Mouse (Mus musculus) CH12.LX (cell line): ENCODE results near the gene Pde3a. TPM values are rescaled to one million over a fixed set of nuclear protein-coding genes. Genes with fewer than 3 reads are reported as not detected.

ENCODE experiments used
- DNase-seq: peaks from one replicate; pipeline ENCODE4 v3.0.0-alpha.2; 2013; ENCODE audit errors: extremely low read depth
- H3K27ac ChIP-seq: 2 replicates; pipeline ENCODE4 v1.5.1; 2012; ENCODE audit warnings: low read depth, mild to moderate bottlenecking, control low read depth, moderate library complexity; ENCODE audit not compliant: insufficient read depth
- H3K27me3 ChIP-seq: replicated peaks from 2 replicates; pipeline ENCODE3; 2012; ENCODE audit warnings: inconsistent platforms
- H3K36me3 ChIP-seq, 2 experiments: replicated peaks in 1 of 2; 2 replicates each; pipeline versions ENCODE3 to v1.6.1; 2012; ENCODE audit warnings: inconsistent platforms in 1 of 2, low read length in 1 of 2, mild to moderate bottlenecking in 1 of 2, mixed read lengths in 1 of 2, moderate library complexity in 1 of 2; ENCODE audit not compliant: control insufficient read depth in 1 of 2, insufficient read depth in 1 of 2
- H3K4me1 ChIP-seq, 2 experiments: 2 replicates each; pipeline ENCODE4 v1.6.1; 2012; ENCODE audit warnings: inconsistent platforms in 1 of 2, moderate library complexity in 1 of 2; ENCODE audit not compliant: insufficient read depth in 2 of 2, control insufficient read depth in 1 of 2
- H3K4me2 ChIP-seq: 2 replicates; pipeline ENCODE4 v1.6.1; 2012; ENCODE audit warnings: low read depth, mild to moderate bottlenecking, control low read depth; ENCODE audit not compliant: poor library complexity, insufficient read depth, severe bottlenecking
- H3K4me3 ChIP-seq, 3 experiments: fragments of 150-350 bp in 1 of 3; sonication (generic) in 1 of 3; replicated peaks in 1 of 3; 2 replicates each; pipeline versions ENCODE3 to v1.5.1; 2011 to 2012; ENCODE audit warnings: low read depth in 2 of 3, low read length in 2 of 3, mild to moderate bottlenecking in 2 of 3, moderate library complexity in 2 of 3, control low read depth in 1 of 3, improper control_type of control experiment in 1 of 3, inconsistent platforms in 1 of 3, mixed read lengths in 1 of 3; ENCODE audit not compliant: poor library complexity in 1 of 3
- H3K79me2 ChIP-seq: replicated peaks from 2 replicates; pipeline ENCODE4 v1.6.1; 2012; ENCODE audit warnings: mild to moderate bottlenecking, moderate library complexity; ENCODE audit not compliant: control insufficient read depth, poor library complexity, insufficient read depth, severe bottlenecking; ENCODE audit errors: extremely low read depth
- H3K9ac ChIP-seq: 2 replicates; pipeline ENCODE4 v1.6.1; 2012; ENCODE audit warnings: low read depth, mild to moderate bottlenecking, control low read depth, moderate library complexity; ENCODE audit not compliant: insufficient read depth
- H3K9me3 ChIP-seq: replicated peaks from 2 replicates; pipeline ENCODE3; 2012; ENCODE audit warnings: low read length, inconsistent platforms, mixed read lengths
- BHLHE40 ChIP-seq: IDR thresholded peaks from 2 replicates; pipeline ENCODE4 v1.6.1; 2011; ENCODE audit warnings: mild to moderate bottlenecking, low read depth, low read length, improper control_type of control experiment
- CHD1 ChIP-seq: IDR thresholded peaks from 2 replicates; pipeline ENCODE4 v1.6.1; 2012; ENCODE audit warnings: low read depth, low read length, improper control_type of control experiment, inconsistent platforms
- ETS1 ChIP-seq: conservative IDR thresholded peaks from 2 replicates; pipeline ENCODE4 v1.6.1; 2012; ENCODE audit warnings: low read depth, mild to moderate bottlenecking, inconsistent platforms, low read length, improper control_type of control experiment, moderate library complexity
- GABPA ChIP-seq: IDR thresholded peaks from 2 replicates; pipeline ENCODE4 v1.6.1; 2012; ENCODE audit warnings: low read depth, low read length, improper control_type of control experiment, inconsistent platforms; ENCODE audit not compliant: insufficient replicate concordance
- JUN ChIP-seq: IDR thresholded peaks from 2 replicates; pipeline ENCODE4 v1.6.1; 2011; ENCODE audit warnings: low read depth, mild to moderate bottlenecking, low read length, improper control_type of control experiment, moderate library complexity; ENCODE audit not compliant: insufficient read depth
- JUND ChIP-seq: conservative IDR thresholded peaks from 2 replicates; pipeline ENCODE4 v1.6.1; 2011; ENCODE audit warnings: low read depth, low read length, improper control_type of control experiment
- MEF2A ChIP-seq: IDR thresholded peaks from 2 replicates; pipeline ENCODE4 v1.6.1; 2014; ENCODE audit warnings: low read depth, mild to moderate bottlenecking, inconsistent platforms, low read length, improper control_type of control experiment, borderline replicate concordance
- PAX5 ChIP-seq: IDR thresholded peaks from 2 replicates; pipeline ENCODE4 v1.6.1; 2012; ENCODE audit warnings: low read length, inconsistent platforms, mixed read lengths
- POLR2A ChIP-seq: IDR thresholded peaks from 2 replicates; pipeline ENCODE4 v1.6.1; 2011; ENCODE audit warnings: low read depth, mild to moderate bottlenecking, improper control_type of control experiment, low read length
- POLR2AphosphoS2 ChIP-seq: IDR thresholded peaks from 2 replicates; pipeline ENCODE4 v1.6.1; 2011; ENCODE audit warnings: low read depth, low read length, improper control_type of control experiment
- RAD21 ChIP-seq: IDR thresholded peaks from 2 replicates; pipeline ENCODE4 v1.6.1; 2011; ENCODE audit warnings: low read depth, mild to moderate bottlenecking, low read length, improper control_type of control experiment, moderate library complexity
- RCOR1 ChIP-seq: conservative IDR thresholded peaks from 2 replicates; pipeline ENCODE4 v1.6.1; 2012; ENCODE audit warnings: low read depth, mild to moderate bottlenecking, inconsistent platforms, low read length, improper control_type of control experiment
- TBP ChIP-seq: conservative IDR thresholded peaks from 2 replicates; pipeline ENCODE4 v1.6.1; 2011; ENCODE audit warnings: low read depth, low read length, improper control_type of control experiment
- TCF12 ChIP-seq: IDR thresholded peaks from 2 replicates; pipeline ENCODE4 v1.6.1; 2014; ENCODE audit warnings: low read depth, mild to moderate bottlenecking, inconsistent platforms, low read length, improper control_type of control experiment
- USF1 ChIP-seq: IDR thresholded peaks from 2 replicates; pipeline ENCODE4 v1.6.1; 2014; ENCODE audit warnings: low read depth, mild to moderate bottlenecking, inconsistent platforms, low read length, improper control_type of control experiment
- USF2 ChIP-seq: conservative IDR thresholded peaks from 2 replicates; pipeline ENCODE4 v1.6.1; 2011; ENCODE audit warnings: low read depth, low read length, improper control_type of control experiment
- ZKSCAN1 ChIP-seq: IDR thresholded peaks from 2 replicates; pipeline ENCODE4 v1.6.1; 2012; ENCODE audit warnings: low read depth, inconsistent platforms, low read length, improper control_type of control experiment, borderline replicate concordance
- ZMIZ1 ChIP-seq: IDR thresholded peaks from 2 replicates; pipeline ENCODE4 v1.6.1; 2012; ENCODE audit warnings: low read depth, mild to moderate bottlenecking, inconsistent platforms, low read length, improper control_type of control experiment
- ZNF384 ChIP-seq: IDR thresholded peaks from 2 replicates; pipeline ENCODE4 v1.6.1; 2012; ENCODE audit warnings: low read depth, low read length, improper control_type of control experiment, inconsistent platforms
- dilution Hi-C: fragments of 300-500 bp; cut with MboI; formaldehyde crosslinking; loops from 2 replicates; pipeline ENCODE4 v1.14.3; 2020; ENCODE audit warnings: low sequenced_read_pairs; ENCODE audit not compliant: extremely low pct_unique_long_range_greater_than_20kb, extremely low pct_ligation_motif_present
- in situ Hi-C: fragments of 300-500 bp; cut with MboI; formaldehyde crosslinking; loops from 3 replicates; pipeline ENCODE4 v1.14.3; 2019; ENCODE audit warnings: low sequenced_read_pairs, low pct_ligation_motif_present, low pct_unique_long_range_greater_than_20kb, mixed read lengths
- polyA plus RNA-seq: library from polyadenylated mRNA; unstranded; fragments of >175 nt; gene quantifications from 2 replicates; pipeline ENCODE4 v1.2.1, GENCODE M21; 2012; ENCODE audit warnings: low read depth; ENCODE audit not compliant: insufficient read length
- total RNA-seq, 2 experiments: library from RNA; depleted of rRNA; stranded (reverse); fragments of 300-350 nt in 1 of 2; fragments of >200 nt in 1 of 2; gene quantifications; 2 replicates each; pipeline ENCODE4 v1.2.3; 2012 to 2014

The Pde3a gene
- total and polyA plus RNA-seq, 3 experiments: under 0.01 to 0.04 (median 0.03) TPM

DNA sequence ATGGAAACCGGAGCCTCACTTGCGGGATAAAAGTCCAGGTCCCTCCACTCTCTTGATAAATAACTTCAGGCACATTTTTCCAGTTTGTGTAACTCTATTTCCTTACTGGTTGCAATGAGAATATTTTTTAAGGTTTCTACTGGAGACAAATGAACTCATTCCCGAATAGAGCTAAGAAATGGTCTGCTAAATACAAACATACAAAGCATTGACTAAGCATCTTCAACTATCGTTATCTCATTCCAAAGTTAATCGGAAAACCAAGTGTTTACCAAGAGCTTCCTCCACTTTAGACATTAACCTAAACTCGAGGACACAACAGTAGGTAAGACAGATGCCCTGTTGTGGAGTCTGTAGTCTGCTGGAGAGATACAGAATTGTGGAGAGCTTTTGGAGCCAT lies 41.5 kb upstream of the Pde3a start (continued):
- no peak for TF ChIP-seq POLR2AphosphoS2
- TF ChIP-seq, all 38 proteins: peak for 0

DNA sequence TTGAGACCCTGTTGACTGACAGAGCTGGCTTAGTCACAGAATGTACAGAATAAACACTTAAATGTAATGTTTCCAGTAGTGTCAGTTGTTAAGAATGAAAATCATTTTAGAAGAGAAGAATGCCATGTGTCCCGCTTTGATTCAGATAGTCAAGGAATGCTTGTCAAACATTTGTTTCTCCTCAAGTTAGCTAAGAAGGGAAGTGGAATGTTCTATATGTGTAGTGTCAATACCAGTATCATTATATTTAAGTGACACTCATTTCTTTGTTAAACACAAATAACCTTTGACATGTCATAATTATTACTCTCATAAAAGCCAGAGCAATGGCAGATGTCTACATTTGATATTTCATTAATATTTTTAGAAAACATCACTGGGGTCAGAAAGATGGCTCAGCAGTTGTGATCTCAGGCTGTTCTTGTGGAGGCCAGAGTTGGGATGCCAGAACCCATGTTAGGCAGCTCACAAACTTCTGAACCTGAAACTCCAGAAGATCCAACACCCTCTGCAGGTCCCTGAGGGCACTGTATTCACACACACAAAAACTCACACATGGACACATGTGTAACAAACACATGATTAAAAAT lies 40.7 kb upstream of the Pde3a start:
- H3K4me1 ChIP-seq: no peaks in the 10 kb centered on the region
- TF ChIP-seq USF1 (no peak), GABPA (no peak), POLR2A (no peak), CHD1 (no peak), PAX5 (no peak), USF2 (no peak), JUND (no peak), MEF2A (no peak), JUN (no peak), RAD21 (no peak), ETS1 (no peak), RCOR1 (no peak), TBP (no peak), ZKSCAN1 (no peak), ZMIZ1 (no peak), TCF12 (no peak), ZNF384 (no peak)
- no peak for DNase-seq
- H3K4me2 ChIP-seq: no peak overlapping the region
- no peak overlapping the region for H3K4me3 ChIP-seq
- in situ Hi-C loops: no loop called here
- H3K36me3 ChIP-seq: no peaks in the 10 kb centered on the region
- no peaks in the 10 kb centered on the region for H3K79me2 ChIP-seq
- dilution Hi-C loops: no loop called here
- no peak overlapping the region for H3K27ac ChIP-seq
- H3K27me3 ChIP-seq: no peaks in the 10 kb centered on the region
- H3K9me3 ChIP-seq: no peaks in the 10 kb centered on the region
- no peak overlapping the region for H3K9ac ChIP-seq

DNA sequence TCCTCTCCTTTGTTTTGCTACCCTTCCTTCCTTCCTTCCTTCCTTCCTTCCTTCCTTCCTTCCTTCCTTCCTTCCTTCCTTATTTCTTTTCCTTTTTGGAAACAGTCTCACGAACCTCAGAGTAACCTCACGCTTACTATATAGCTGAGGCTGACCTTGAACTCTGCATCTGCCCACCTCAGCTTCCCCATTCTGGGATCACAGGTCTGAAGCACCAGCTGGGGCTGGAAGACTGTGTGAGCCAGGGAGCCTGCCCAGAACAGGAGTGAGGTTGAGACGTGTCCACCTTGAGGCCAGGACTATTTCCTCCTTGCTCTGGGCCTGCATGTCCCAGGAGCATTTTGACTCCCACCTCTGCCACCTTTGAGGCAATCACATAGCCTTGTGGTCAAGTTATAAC lies 39.0 kb upstream of the Pde3a start:
- Histone ChIP-seq H3K36me3 (no peaks in the 10 kb centered on the region), H3K27me3 (no peaks in the 10 kb centered on the region), H3K4me3 (no peak overlapping the region), H3K79me2 (no peaks in the 10 kb centered on the region), H3K27ac (no peak overlapping the region), H3K4me1 (no peaks in the 10 kb centered on the region), H3K4me2 (no peak overlapping the region), H3K9me3 (no peaks in the 10 kb centered on the region), H3K9ac (no peak overlapping the region)
- in situ Hi-C loops: no loop called here
- no peak for DNase-seq
- dilution Hi-C loops: no loop called here
- TF ChIP-seq TCF12: no peak
- TF ChIP-seq JUND: no peak
- no peak for TF ChIP-seq BHLHE40
